Mouse (Mus musculus) heart, adult 2 months (tissue): ENCODE results near the gene Rpl14.

Experiments used
- CTCF ChIP-seq: fragments of 200-600 bp; IDR thresholded peaks from 2 replicates; pipeline ENCODE4 v1.8.1; 2022; ENCODE audit warnings: antibody characterized with exemption, mild to moderate bottlenecking, moderate library complexity
- EP300 ChIP-seq: fragments of 200-500 bp; IDR thresholded peaks from 2 replicates; pipeline ENCODE4 v1.6.1; 2011; ENCODE audit warnings: low read depth, low read length, control low read depth; ENCODE audit not compliant: insufficient read depth
- POLR2A ChIP-seq: fragments of 200-500 bp; IDR thresholded peaks from 2 replicates; pipeline ENCODE4 v1.6.1; 2011; ENCODE audit warnings: mild to moderate bottlenecking, low read depth, low read length, control low read depth; ENCODE audit not compliant: insufficient read depth

- no peak for TF ChIP-seq CTCF
- TF ChIP-seq POLR2A, result no peak
- TF ChIP-seq EP300, result no peak
These were observed 29.8 kb upstream of the Rpl14 start for GRCm38 (mm10) chr9:120541411-120541810.
